Comparison of ENCODE assay signal across 15 mouse cellular contexts in genomic region chr10:9897852-9898251, GRCm38 (mm10). TPM values are rescaled to one million over a fixed set of nuclear protein-coding genes. Genes with fewer than 3 reads are reported as not detected.
DNase-seq lines count a peak whose midpoint lies in the region; ATAC-seq and TF ChIP-seq lines count a peak whose summit lies in the region.
"Had no signal": no experiment of that assay in that cellular context is flagged by ENCODE, and none has a peak within 500 bp of the region (broad histone marks: within the 10 kb centered on the region; RNA-seq: fewer than 3 reads in every experiment).

No protein-coding gene starts in this region.

- H3K4me3 ChIP-seq in layer of hippocampus, adult 2 months: peak overlapping the region; percentile 94
- peak overlapping the region; percentile 32 for H3K4me3 ChIP-seq in bone marrow macrophage, adult 2 months (ENCODE audit: insufficient read depth, low read length)
- no peak overlapping the region for H3K4me3 ChIP-seq in forebrain, embryonic 16.5 days (replicated peaks; ENCODE audit: low read length)
- H3K4me3 ChIP-seq in midbrain, embryonic 15.5 days: peak overlapping the region; percentile 14
- H3K4me3 ChIP-seq: embryonic facial prominence, embryonic 12.5 days; heart, adult 2 months had no signal

- no peak for DNase-seq in layer of hippocampus, adult 2 months (ENCODE audit: low spot score in 2 of 2)
- no peak for DNase-seq in layer of hippocampus, adult 11-12 months (ENCODE audit: low spot score)
- no peak for DNase-seq in kidney, adult 18-20 months
- DNase-seq in heart, adult 9 months (ENCODE audit: low spot score in 2 of 2): no peak
- DNase-seq: cerebellum, adult 11 months; gastrocnemius, adult 2 months; heart, adult 2 months; heart, postnatal 36 days; kidney, postnatal 14 days; lung, embryonic 14.5 days had no signal

- ATAC-seq in forebrain, embryonic 16.5 days: no peak
- no peak for ATAC-seq in midbrain, embryonic 15.5 days (replicated peaks)
- ATAC-seq: intestine, postnatal 0 days had no signal

- peak overlapping the region; percentile 46; the same call in 1 of the 2 replicates for H3K27ac ChIP-seq in layer of hippocampus, adult 2 months
- peak overlapping the region; percentile 89 for H3K27ac ChIP-seq in bone marrow macrophage, adult 2 months (ENCODE audit: insufficient read depth, low read depth, low read length)
- no peak overlapping the region for H3K27ac ChIP-seq in forebrain, embryonic 16.5 days (ENCODE audit: low read length)
- H3K27ac ChIP-seq in midbrain, embryonic 15.5 days: no peak overlapping the region
- H3K27ac ChIP-seq: embryonic facial prominence, embryonic 12.5 days; heart, adult 2 months had no signal

- no peaks in the 10 kb centered on the region for H3K36me3 ChIP-seq in forebrain, embryonic 16.5 days (ENCODE audit: control insufficient read depth, insufficient read depth)
- no peaks in the 10 kb centered on the region for H3K36me3 ChIP-seq in midbrain, embryonic 15.5 days (replicated peaks)
- H3K36me3 ChIP-seq: embryonic facial prominence, embryonic 12.5 days had no signal

- H3K4me1 ChIP-seq in bone marrow macrophage, adult 2 months (ENCODE audit: control insufficient read depth, insufficient read depth, low read length): peaks cover 31% of the 10 kb centered on the region
- H3K4me1 ChIP-seq in forebrain, embryonic 16.5 days (replicated peaks; ENCODE audit: control insufficient read depth, insufficient read depth, low read length): peaks cover 19% of the 10 kb centered on the region
- H3K4me1 ChIP-seq in midbrain, embryonic 15.5 days: peaks cover 19% of the 10 kb centered on the region

- peak overlapping the region; percentile 20; the same call in 1 of the 2 replicates for H3K4me2 ChIP-seq in forebrain, embryonic 16.5 days (ENCODE audit: low read length)
- H3K4me2 ChIP-seq in midbrain, embryonic 15.5 days: peak overlapping the region; percentile 95
- H3K4me2 ChIP-seq: embryonic facial prominence, embryonic 12.5 days had no signal

- H3K9me3 ChIP-seq in forebrain, embryonic 16.5 days (ENCODE audit: control insufficient read depth, low read length): no peaks in the 10 kb centered on the region
- H3K9me3 ChIP-seq in midbrain, embryonic 15.5 days: no peaks in the 10 kb centered on the region
- H3K9me3 ChIP-seq: embryonic facial prominence, embryonic 12.5 days had no signal

- no peaks in the 10 kb centered on the region for H3K27me3 ChIP-seq in forebrain, embryonic 16.5 days (replicated peaks; ENCODE audit: control insufficient read depth, insufficient read depth, low read length)
- no peaks in the 10 kb centered on the region for H3K27me3 ChIP-seq in midbrain, embryonic 15.5 days (replicated peaks)
- H3K27me3 ChIP-seq: embryonic facial prominence, embryonic 12.5 days had no signal

- no peak overlapping the region for H3K9ac ChIP-seq in forebrain, embryonic 16.5 days (replicated peaks; ENCODE audit: low read depth, low read length)
- H3K9ac ChIP-seq in midbrain, embryonic 15.5 days: 0 out of 2 replicates have a peak overlapping the region, but pooled peaks have one; percentile 1
- H3K9ac ChIP-seq: embryonic facial prominence, embryonic 12.5 days; lung, embryonic 14.5 days had no signal

- TF ChIP-seq CTCF in layer of hippocampus, adult 2 months (conservative IDR thresholded peaks at IDR 0.05): no peak
- no peak for TF ChIP-seq CTCF in bone marrow macrophage, adult 2 months (IDR thresholded peaks at IDR 0.05; ENCODE audit: low read depth, low read length)

- no peak for TF ChIP-seq POLR2A in bone marrow macrophage, adult 2 months (IDR thresholded peaks at IDR 0.05; ENCODE audit: borderline replicate concordance, low read depth, low read length)

- 49% methylated on average over 5 of the region's 5 CpGs for WGBS in forebrain, embryonic 16.5 days
- WGBS in midbrain, embryonic 15.5 days: 32% methylated on average over 5 of the region's 5 CpGs

RNA-seq across cellular contexts. Expression of gene Stxbp5, which starts 3.0 kb away (rescaled TPM):
- total RNA-seq in layer of hippocampus, adult 2 months (2021): 100 to 1,000 TPM; 117 to 122 TPM
- 43.3 and 48.5 TPM in 2 replicates for polyA plus RNA-seq in bone marrow macrophage, adult 2 months (2012; ENCODE audit: insufficient read depth, insufficient read length, missing spikeins)
- polyA plus RNA-seq in forebrain, embryonic 16.5 days (2015; fragmentation: Nextera tagmentation; extraction: Ambion mirVana): 6.4 and 6.9 TPM in 2 replicates
- polyA plus RNA-seq in midbrain, embryonic 15.5 days (2015; fragmentation: Nextera tagmentation; extraction: Ambion mirVana): 9.2 and 10.6 TPM in 2 replicates

Comparison
In these comparisons a context has a peak if more than half of its experiments do, and no peak if none do; other contexts are left out.
1. H3K27ac ChIP-seq: peak in layer of hippocampus, adult 2 months (single experiment) and bone marrow macrophage, adult 2 months (single experiment); none in forebrain, embryonic 16.5 days (single experiment) and midbrain, embryonic 15.5 days (single experiment).